In genomic region chr5:31634679-31635078, GRCm38 (mm10) we compare ENCODE assay signal across 18 mouse cellular contexts.
"Had no signal": no experiment of that assay in that cellular context is flagged by ENCODE, and none has a peak within 500 bp of the region (broad histone marks: within the 10 kb centered on the region; RNA-seq: fewer than 3 reads in every experiment).

No protein-coding gene starts in this region.

- DNase-seq: kidney, adult 9 months; kidney, postnatal 14 days; kidney, postnatal 4 days; liver; lung, adult 18-20 months; retina, postnatal 1 day; right cerebral cortex, postnatal 25 days; spleen, adult 18-20 months; thymus, postnatal 25 days had no signal

- H3K9me3 ChIP-seq: limb, embryonic 10.5 days; limb, embryonic 13.5 days; liver, embryonic 12.5 days; liver, embryonic 15.5 days; midbrain, embryonic 12.5 days; midbrain, embryonic 15.5 days; neural tube, embryonic 13.5 days had no signal

- ATAC-seq: liver, embryonic 12.5 days; midbrain, embryonic 15.5 days had no signal

- H3K36me3 ChIP-seq: limb, embryonic 13.5 days; midbrain, embryonic 12.5 days; midbrain, embryonic 15.5 days; neural tube, embryonic 13.5 days had no signal

- H3K27me3 ChIP-seq: limb, embryonic 13.5 days; liver, embryonic 12.5 days; liver, embryonic 15.5 days; midbrain, embryonic 12.5 days; midbrain, embryonic 15.5 days; neural tube, embryonic 13.5 days had no signal

- H3K4me3 ChIP-seq: limb, embryonic 10.5 days; limb, embryonic 13.5 days; liver, embryonic 12.5 days; liver, embryonic 15.5 days; midbrain, embryonic 12.5 days; midbrain, embryonic 15.5 days; myocyte; neural tube, embryonic 13.5 days had no signal

- H3K4me1 ChIP-seq: midbrain, embryonic 15.5 days had no signal

- H3K9ac ChIP-seq: limb, embryonic 13.5 days; liver, embryonic 12.5 days; liver, embryonic 15.5 days; midbrain, embryonic 12.5 days; midbrain, embryonic 15.5 days; neural tube, embryonic 13.5 days had no signal

- H3K27ac ChIP-seq: limb, embryonic 10.5 days; limb, embryonic 13.5 days; liver, embryonic 12.5 days; liver, embryonic 15.5 days; macrophage; midbrain, embryonic 12.5 days; midbrain, embryonic 15.5 days; neural tube, embryonic 13.5 days had no signal

- H3K4me2 ChIP-seq: limb, embryonic 13.5 days; liver, embryonic 12.5 days; liver, embryonic 15.5 days; midbrain, embryonic 12.5 days; midbrain, embryonic 15.5 days; neural tube, embryonic 13.5 days had no signal
